12 mouse cellular contexts compared by ENCODE assay signal in genomic region chr11:93343961-93344360, GRCm38 (mm10).
"Had no signal": no experiment of that assay in that cellular context is flagged by ENCODE, and none has a peak within 500 bp of the region (broad histone marks: within the 10 kb centered on the region; RNA-seq: fewer than 3 reads in every experiment).

No protein-coding gene starts in this region.

- DNase-seq: retina, postnatal 1 day; right cerebral cortex, adult 18-20 months; right cerebral cortex, postnatal 14 days; right cerebral cortex, postnatal 25 days; right cerebral cortex, postnatal 4 days; spleen, adult 18-20 months; thymus, adult 18-20 months; thymus, adult 2 months; thymus, postnatal 14 days; thymus, postnatal 25 days; thymus, postnatal 36 days; thymus, postnatal 4 days had no signal
